Mouse (Mus musculus) mesoderm, embryonic 11.5 days (tissue): Measurements from ENCODE around the gene Myo19.

ENCODE experiments used
- DNase-seq: peaks from one replicate; pipeline ENCODE4 v3.0.0-alpha.2; 2012; ENCODE audit warnings: low read depth, low spot score

Gene Myo19

GRCm38 (mm10) chr11:84886236-84886635 lies 6.3 kb downstream of the Myo19 start:
- no peak for DNase-seq

GRCm38 (mm10) chr11:84886767-84887511 lies 7.0 kb downstream of the Myo19 start:
- DNase-seq = no peak

DNA sequence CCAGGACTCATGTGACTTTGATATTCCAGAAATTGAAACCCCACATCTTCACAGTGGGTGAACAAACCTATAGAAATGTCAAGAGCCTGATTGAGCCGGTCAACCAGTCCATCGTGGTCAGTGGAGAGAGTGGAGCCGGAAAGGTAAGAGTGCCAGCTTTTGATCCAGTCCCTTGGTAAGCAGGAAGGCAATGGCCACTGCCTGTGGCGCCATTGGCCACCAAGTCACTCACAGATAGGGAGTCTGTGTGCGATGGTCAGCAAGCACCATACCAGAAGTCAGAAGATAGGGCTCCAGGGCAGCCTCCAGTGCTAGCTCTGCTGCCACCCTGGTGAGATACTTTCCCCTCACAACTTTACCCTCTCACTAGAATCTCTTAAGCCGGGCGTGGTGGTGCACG lies 8.1 kb downstream of the Myo19 start:
- DNase-seq = no peak

GRCm38 (mm10) chr11:84889492-84889891 lies 9.5 kb downstream of the Myo19 start:
- DNase-seq = no peak

DNA sequence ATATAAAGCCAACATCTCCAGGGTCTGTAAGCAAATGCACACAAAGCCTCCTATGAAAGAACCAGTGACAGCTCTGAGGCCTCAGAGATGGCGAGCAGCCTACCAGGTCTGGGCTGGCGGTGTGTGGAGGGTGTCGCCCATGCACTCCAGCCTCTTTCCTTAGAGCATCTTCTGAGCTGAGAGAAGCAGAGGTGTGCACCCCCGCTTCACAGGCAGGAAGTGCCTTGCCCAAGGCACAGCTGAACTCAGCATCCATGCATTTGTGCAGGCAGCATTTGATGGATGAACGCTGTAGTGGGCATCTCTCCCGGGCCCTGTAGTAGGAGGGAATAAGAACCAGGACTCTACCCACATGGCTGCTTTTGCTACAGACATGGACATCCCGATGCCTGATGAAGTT lies 11.8 kb downstream of the Myo19 start:
- no peak for DNase-seq

DNA sequence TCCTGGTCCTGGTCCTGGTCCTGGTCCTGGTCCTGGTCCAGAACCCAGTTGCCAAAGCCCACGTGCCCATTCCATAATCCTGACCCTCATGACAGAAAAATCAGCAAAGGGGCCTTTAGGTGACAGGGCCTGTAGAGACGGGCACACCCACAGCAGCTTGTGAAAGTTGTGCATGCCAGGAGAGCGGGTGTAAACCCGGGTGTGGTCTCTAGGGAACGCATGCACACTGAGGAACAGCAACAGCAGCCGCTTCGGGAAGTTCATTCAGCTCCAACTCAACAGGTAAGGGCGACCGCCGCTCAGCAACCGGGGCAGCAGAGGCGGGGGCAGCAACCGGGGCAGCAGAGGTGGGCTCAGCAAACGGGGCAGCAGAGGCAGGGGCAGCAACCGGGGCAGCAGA lies 13.2 kb downstream of the Myo19 start:
- no peak for DNase-seq

DNA sequence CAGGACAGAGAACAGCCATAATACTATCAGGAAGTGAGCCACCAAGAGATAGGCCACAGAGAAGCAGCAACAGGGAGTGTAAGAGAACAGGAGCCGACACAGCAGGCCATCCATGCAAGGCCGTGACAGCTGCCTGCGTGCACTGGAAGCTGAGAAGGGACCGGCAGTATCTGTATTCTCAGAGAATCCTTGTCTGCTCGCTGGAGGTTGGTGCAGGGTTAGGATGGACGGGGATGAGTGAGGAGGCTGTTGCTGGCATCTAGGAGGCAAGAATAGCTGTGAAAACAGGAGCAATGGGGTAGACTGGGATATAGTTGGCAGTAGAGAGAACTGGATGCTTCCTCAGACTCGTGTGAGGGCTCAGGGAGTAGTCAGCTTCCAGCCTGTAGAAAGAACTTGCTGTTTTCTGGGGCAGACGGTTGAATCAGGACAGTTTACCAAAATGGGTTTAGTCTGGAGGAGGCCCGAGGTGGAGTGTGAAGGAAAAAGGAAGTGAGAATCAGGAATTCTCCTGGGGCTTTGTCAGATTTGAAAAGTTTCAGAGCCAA lies 24.7 kb downstream of the Myo19 start:
- DNase-seq = no peak

GRCm38 (mm10) chr11:84907081-84907480 lies 27.1 kb downstream of the Myo19 start:
- no peak for DNase-seq

- no peak for DNase-seq
Observed at GRCm38 (mm10) chr11:84908480-84908879, 28.5 kb downstream of the Myo19 start.

DNA sequence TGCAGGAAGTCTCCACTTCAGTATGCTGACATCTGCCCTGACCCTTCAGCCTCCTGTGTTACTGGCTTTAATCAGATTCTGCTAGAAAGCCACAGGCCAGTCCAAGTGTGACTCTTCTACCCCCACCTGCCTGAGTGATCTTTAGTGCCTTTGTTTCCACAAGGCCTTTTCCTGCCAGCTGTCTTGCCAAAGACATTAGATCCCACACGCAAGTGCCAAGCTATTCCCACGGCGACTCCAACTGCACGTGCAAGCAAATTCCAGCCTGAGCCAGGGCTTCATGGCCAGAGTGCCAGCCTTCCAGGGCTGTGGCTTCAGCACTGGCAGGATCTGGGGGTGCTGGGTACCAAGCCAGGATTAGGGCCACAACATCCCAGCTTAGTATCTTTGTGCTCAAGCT lies 30.5 kb downstream of the Myo19 start:
- DNase-seq = no peak

DNA sequence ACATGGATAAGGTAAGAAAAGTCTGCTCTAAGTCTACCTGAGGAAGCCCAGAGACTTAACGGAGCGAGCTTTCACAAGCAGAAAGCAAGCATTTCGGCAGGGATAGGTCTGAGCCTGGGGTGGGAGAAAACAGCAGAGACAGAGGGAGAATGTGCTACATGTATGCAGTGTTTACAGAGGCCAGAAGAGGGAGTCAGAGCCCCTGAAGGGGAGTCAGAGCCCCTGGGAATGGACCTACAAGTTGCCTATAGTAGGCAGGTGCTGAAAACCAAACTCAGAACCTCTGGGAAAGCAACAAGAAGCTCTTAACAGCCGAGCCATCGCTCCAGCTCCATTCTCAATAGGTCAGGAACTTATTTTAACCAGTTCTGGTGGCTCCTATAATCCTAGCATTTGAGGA lies 34.7 kb downstream of the Myo19 start:
- DNase-seq = no peak

- DNase-seq = peak; percentile 90
Observed at GRCm38 (mm10) chr11:84916053-84916702, 36.2 kb downstream of the Myo19 start, which contains the start of gene Znhit3. TSS of gene Znhit3 (minus strand) at chr11:84916366.

DNA sequence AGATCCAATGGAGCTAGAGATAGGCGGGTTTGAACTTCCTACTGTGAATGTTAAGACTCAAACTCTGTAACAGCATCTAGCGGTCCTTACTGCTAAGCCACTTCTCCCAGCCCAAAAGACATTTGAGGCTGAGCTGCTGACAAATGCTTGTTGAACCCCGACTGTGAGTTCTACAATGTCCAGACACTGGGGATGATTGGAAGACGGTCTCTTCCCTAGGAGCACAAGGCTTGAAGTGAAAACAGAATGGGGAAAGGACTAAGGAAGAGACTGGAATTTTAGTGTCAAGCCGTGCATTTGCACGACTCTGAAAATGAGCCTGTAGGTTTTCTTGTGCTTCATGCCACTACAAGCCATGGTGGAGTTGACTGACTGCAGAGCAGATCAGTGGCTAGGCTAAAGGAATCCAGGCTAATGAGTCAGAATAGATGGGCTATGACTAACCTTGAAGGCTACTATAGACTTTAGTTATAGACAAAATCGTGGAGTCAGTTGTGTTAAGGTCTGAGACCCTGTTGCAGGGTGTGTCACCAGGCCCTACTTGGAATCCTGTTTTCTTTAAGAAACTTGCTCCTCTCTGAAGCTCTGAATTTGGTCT lies 36.9 kb downstream of the Myo19 start:
- no peak for DNase-seq

GRCm38 (mm10) chr11:84918425-84918824 lies 38.5 kb downstream of the Myo19 start:
- peak; percentile 88 for DNase-seq

- DNase-seq = peak; percentile 40
Observed at GRCm38 (mm10) chr11:84919276-84919675, 39.3 kb downstream of the Myo19 start.

DNA sequence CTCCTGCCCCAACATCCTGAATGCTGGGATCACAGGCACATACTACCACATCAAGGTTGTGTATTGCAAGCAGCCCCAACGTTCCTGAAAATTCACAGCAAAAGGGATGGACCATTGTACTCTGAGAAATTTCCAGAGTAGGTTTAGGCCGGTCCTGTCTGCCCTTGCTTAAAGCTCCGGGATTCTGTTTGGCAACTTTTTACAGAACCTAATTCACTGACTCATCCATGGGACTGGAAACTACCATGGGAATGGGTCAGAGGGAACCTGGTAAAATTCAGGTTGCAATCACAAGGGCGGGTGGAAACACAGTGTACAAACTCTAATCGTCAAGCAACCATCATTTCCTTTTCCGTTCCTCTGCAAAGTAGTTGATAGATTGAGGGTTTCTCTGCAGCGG lies 40.0 kb downstream of the Myo19 start:
- no peak for DNase-seq

DNA sequence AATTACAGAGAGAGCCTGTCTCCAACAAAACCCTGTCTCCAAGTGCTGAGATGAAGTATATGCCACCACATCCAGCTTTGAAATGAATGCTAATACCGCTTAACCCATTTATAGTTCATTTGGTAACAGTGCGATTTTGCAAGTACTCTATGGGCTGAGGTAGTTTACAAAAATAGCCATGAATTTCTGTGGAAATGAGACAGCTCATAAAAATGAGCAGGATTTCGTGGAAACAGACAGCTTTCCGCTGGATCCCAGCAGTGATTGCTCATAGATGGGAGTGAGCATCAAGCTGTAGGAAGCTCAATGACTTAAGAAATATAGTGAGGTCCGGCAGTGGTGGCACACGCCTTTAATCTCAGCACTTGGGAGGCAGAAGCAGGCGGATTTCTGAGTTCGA lies 41.0 kb downstream of the Myo19 start:
- DNase-seq = no peak

GRCm38 (mm10) chr11:84932261-84932660 lies 52.3 kb downstream of the Myo19 start:
- no peak for DNase-seq

DNA sequence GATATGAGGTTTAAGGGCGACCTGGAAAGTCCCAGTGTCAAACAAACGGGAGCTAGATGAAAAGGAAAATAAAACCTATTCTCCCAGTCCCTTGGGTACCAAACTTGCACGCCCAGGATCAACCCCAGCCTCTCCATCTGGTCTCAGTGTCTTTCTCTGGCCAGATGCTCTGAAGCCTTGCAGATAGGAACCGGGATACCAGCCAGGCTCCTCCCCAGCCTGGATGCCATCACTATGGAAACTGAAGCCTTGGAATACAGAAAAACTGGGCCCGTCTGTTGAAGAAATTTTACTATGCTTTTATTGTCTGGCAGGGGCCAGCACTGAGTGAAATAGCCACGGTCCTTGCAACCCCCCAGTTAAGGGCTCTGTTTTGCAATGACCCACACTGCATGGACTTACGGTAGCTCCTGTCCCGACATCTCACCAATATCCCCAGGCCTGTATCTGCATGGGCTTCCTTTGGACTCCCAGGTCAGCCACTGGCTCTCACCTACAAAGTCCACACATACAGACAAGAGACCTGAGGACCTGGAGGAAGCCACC lies 59.6 kb downstream of the Myo19 start:
- no peak for DNase-seq

GRCm38 (mm10) chr11:84940140-84940539 lies 60.2 kb downstream of the Myo19 start:
- DNase-seq = no peak

DNA sequence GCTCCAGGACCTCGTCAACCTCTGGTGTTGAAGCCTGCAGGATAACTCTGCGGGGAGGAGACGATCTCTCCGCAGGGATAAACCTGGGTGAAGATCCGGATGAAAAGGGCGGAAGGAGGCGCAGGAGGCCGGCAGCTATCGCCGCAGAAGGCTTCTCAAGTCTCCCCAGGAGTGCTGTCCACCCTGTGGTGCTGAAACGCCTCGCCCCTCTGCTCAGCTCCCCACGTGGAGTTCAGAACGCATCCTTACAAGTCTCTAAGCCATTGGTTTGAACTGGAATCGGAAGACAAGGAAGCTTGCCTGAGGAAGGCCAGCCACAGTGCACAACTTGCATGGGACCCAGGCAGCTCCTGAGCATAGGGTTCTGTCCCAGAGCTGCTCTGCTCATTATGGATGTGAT lies 64.0 kb downstream of the Myo19 start:
- peak; percentile 86 for DNase-seq
